Mouse (Mus musculus) lung, embryonic 14.5 days (tissue): ENCODE measurements around the gene Gabarapl1. TPM values are rescaled to one million over a fixed set of nuclear protein-coding genes. Genes with fewer than 3 reads are reported as not detected.

ENCODE experiments used
- ATAC-seq: fragments of 200-750 bp; cut with Nextera tagmentation; 2 replicates; pipeline ENCODE4 v1.8.0; 2017; ENCODE audit warnings: mild to moderate bottlenecking, moderate TSS enrichment, moderate library complexity; ENCODE audit not compliant: insufficient read depth
- DNase-seq: peaks from one replicate; pipeline ENCODE4 v3.0.0-alpha.2; 2015
- H3K27ac ChIP-seq: fragments of 300-500 bp; sonication (generic); 2 replicates; pipeline ENCODE4 v1.5.1; 2014; ENCODE audit warnings: low read depth, mild to moderate bottlenecking, moderate library complexity
- H3K27me3 ChIP-seq: fragments of 300-500 bp; sonication (generic); 2 replicates; pipeline ENCODE4 v1.6.1; 2014; ENCODE audit warnings: low read length, control low read depth; ENCODE audit not compliant: insufficient read depth
- H3K36me3 ChIP-seq: fragments of 300-500 bp; sonication (generic); 2 replicates; pipeline ENCODE4 v1.6.1; 2014; ENCODE audit warnings: control low read depth; ENCODE audit not compliant: insufficient read depth
- H3K4me1 ChIP-seq: fragments of 300-500 bp; sonication (generic); 2 replicates; pipeline ENCODE4 v1.6.1; 2014; ENCODE audit warnings: antibody characterized with exemption, control low read depth; ENCODE audit not compliant: insufficient read depth
- H3K4me2 ChIP-seq: fragments of 300-500 bp; sonication (generic); 2 replicates; pipeline ENCODE4 v1.6.1; 2014; ENCODE audit warnings: mild to moderate bottlenecking
- H3K4me3 ChIP-seq: fragments of 300-500 bp; sonication (generic); 2 replicates; pipeline ENCODE4 v1.5.1; 2014; ENCODE audit warnings: low read depth, low read length
- H3K9ac ChIP-seq: fragments of 300-500 bp; sonication (generic); 2 replicates; pipeline ENCODE4 v1.6.1; 2014
- H3K9me3 ChIP-seq: fragments of 300-500 bp; sonication (generic); 2 replicates; pipeline ENCODE4 v1.6.1; 2016; ENCODE audit warnings: low read depth, low read length, control low read depth
- CTCF ChIP-seq: IDR thresholded peaks from 2 replicates; pipeline ENCODE4 v1.5.1; 2016; ENCODE audit warnings: antibody characterized with exemption, low read depth
- WGBS: fragments of 180-500 bp; shearing (Covaris S2); extraction: QIAGEN DNeasy Blood & Tissue Kit; methylation state at CpG from one replicate; pipeline ENCODE4 v1.1.7; 2014; 5-methylcytosine and 5-hydroxymethylcytosine counted together
- polyA plus RNA-seq: library from polyadenylated mRNA; unstranded; fragments of >200 nt; fragmentation: Nextera tagmentation; extraction: Ambion mirVana; gene quantifications from 2 replicates; pipeline ENCODE4 v1.2.1, GENCODE M21; 2014

The Gabarapl1 gene
- polyA plus RNA-seq, 1 experiment from 2014 or later, result 12.4 TPM

- WGBS, result 49% methylated on average over 2 of the region's 2 CpGs
- ATAC-seq (peak; percentile 78), DNase-seq (peak; percentile 86)
- Histone ChIP-seq H3K27me3 (no peaks in the 10 kb centered on the region), H3K9me3 (no peaks in the 10 kb centered on the region), H3K9ac (no peak overlapping the region), H3K4me2 (no peak overlapping the region), H3K4me3 (no peak overlapping the region), H3K4me1 (peaks cover 14% of the 10 kb centered on the region), H3K27ac (no peak overlapping the region), H3K36me3 (no peaks in the 10 kb centered on the region)
- peak; percentile 70 for TF ChIP-seq CTCF
Measured at GRCm38 (mm10) chr6:129517752-129518408, 15.1 kb upstream of the Gabarapl1 start.

GRCm38 (mm10) chr6:129526069-129526468 is 6.9 kb upstream of the Gabarapl1 start:
- TF ChIP-seq CTCF, result no peak
- H3K9ac ChIP-seq, result no peak overlapping the region
- no peaks in the 10 kb centered on the region for H3K9me3 ChIP-seq
- no peaks in the 10 kb centered on the region for H3K27me3 ChIP-seq
- no peak overlapping the region for H3K27ac ChIP-seq
- H3K4me3 ChIP-seq, result no peak overlapping the region
- no peaks in the 10 kb centered on the region for H3K36me3 ChIP-seq
- DNase-seq (no peak), ATAC-seq (no peak)
- H3K4me2 ChIP-seq, result no peak overlapping the region
- H3K4me1 ChIP-seq, result no peaks in the 10 kb centered on the region

DNA sequence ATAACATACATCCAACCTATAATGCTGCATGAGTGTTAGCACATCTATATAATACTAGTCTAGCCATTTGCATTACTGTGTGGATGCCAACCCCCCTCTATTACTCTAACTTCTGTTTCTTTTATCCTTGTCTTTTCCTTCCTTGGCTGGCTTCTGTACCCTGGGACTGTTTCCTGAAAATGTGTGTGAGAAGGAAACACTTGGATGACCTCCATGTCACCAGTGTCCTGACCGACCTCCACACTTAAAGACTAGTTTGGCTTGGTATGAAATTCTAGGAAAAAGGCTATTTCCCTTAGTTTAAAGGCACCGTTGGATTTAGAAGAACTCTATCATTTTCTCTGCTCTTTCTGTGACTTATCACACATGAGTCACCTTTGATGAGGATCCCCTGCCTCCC is 5.5 kb upstream of the Gabarapl1 start:
- H3K27ac ChIP-seq, result no peak overlapping the region
- no peaks in the 10 kb centered on the region for H3K27me3 ChIP-seq
- H3K4me1 ChIP-seq, result no peaks in the 10 kb centered on the region
- H3K9me3 ChIP-seq, result no peaks in the 10 kb centered on the region
- no peak overlapping the region for H3K4me2 ChIP-seq
- no peak overlapping the region for H3K4me3 ChIP-seq
- no peaks in the 10 kb centered on the region for H3K36me3 ChIP-seq
- 71% methylated on average over 2 of the region's 2 CpGs for WGBS
- no peak for DNase-seq
- no peak for TF ChIP-seq CTCF
- ATAC-seq, result no peak
- H3K9ac ChIP-seq, result no peak overlapping the region

GRCm38 (mm10) chr6:129529605-129530004 is 3.4 kb upstream of the Gabarapl1 start:
- H3K36me3 ChIP-seq, result no peaks in the 10 kb centered on the region
- WGBS, result 56% methylated on average over 1 of the region's 1 CpGs
- no peak overlapping the region for H3K27ac ChIP-seq
- H3K4me3 ChIP-seq, result no peak overlapping the region
- no peak overlapping the region for H3K9ac ChIP-seq
- H3K9me3 ChIP-seq, result no peaks in the 10 kb centered on the region
- TF ChIP-seq CTCF, result no peak
- DNase-seq, result no peak
- H3K4me2 ChIP-seq, result no peak overlapping the region
- no peaks in the 10 kb centered on the region for H3K27me3 ChIP-seq
- no peak for ATAC-seq
- 0 out of 2 replicates have a peak, but pooled peaks cover under 1% of the 10 kb centered on the region for H3K4me1 ChIP-seq

- Histone ChIP-seq H3K4me1 (0 out of 2 replicates have a peak, but pooled peaks cover 5% of the 10 kb centered on the region), H3K9ac (no peak overlapping the region), H3K4me2 (no peak overlapping the region), H3K36me3 (no peaks in the 10 kb centered on the region), H3K27me3 (no peaks in the 10 kb centered on the region), H3K4me3 (no peak overlapping the region), H3K9me3 (no peaks in the 10 kb centered on the region), H3K27ac (no peak overlapping the region)
- no peak for ATAC-seq
- no peak for DNase-seq
- TF ChIP-seq CTCF, result no peak
Measured at GRCm38 (mm10) chr6:129530261-129530660, 2.7 kb upstream of the Gabarapl1 start.

DNA sequence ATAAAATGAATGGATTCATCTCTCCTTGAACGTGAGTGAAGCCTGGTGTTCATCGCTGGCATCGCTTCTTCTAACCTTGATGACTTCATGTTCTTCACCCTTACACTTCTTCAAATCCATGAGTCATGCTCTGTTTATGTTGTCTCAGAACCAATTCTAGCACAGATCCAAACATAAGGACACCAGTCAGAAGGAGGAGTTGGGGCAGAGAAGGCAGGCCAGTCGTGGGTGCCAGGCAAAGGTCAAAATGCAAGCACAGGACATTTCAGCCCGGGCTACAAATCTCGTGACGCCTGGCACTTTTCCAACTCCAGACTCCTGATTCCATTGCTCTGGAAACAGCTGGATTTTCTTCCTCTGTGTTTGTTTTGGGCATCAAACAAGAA is 411 bp upstream of the Gabarapl1 start:
- Histone ChIP-seq H3K9ac (peak overlapping the region; percentile 71), H3K4me2 (peak overlapping the region; percentile 87), H3K27me3 (no peaks in the 10 kb centered on the region), H3K4me3 (peak overlapping the region; percentile 81), H3K27ac (no peak overlapping the region), H3K9me3 (no peaks in the 10 kb centered on the region), H3K36me3 (peaks cover 2% of the 10 kb centered on the region; the same call in 1 of the 2 replicates), H3K4me1 (0 out of 2 replicates have a peak, but pooled peaks cover 5% of the 10 kb centered on the region)
- DNase-seq (peak; percentile 85), ATAC-seq (peak; percentile 36)
- peak; percentile 15; the same call in 1 of the 2 replicates for TF ChIP-seq CTCF
- WGBS, result 26% methylated on average over 7 of the region's 7 CpGs

GRCm38 (mm10) chr6:129534057-129534456 is 1.1 kb downstream of the Gabarapl1 start:
- Histone ChIP-seq H3K4me1 (0 out of 2 replicates have a peak, but pooled peaks cover 5% of the 10 kb centered on the region), H3K4me2 (peak overlapping the region; percentile 87), H3K27ac (0 out of 2 replicates have a peak overlapping the region, but pooled peaks have one; percentile 30), H3K9me3 (no peaks in the 10 kb centered on the region), H3K36me3 (peaks cover 11% of the 10 kb centered on the region), H3K4me3 (peak overlapping the region; percentile 81), H3K9ac (peak overlapping the region; percentile 71), H3K27me3 (no peaks in the 10 kb centered on the region)
- DNase-seq (peak; percentile 40), ATAC-seq (peak; percentile 35)
- WGBS, result 12% methylated on average over 9 of the region's 9 CpGs
- TF ChIP-seq CTCF, result no peak
